Mouse (Mus musculus): ENCODE results near the gene Adra2b. TPM values are rescaled to one million over a fixed set of nuclear protein-coding genes. Genes with fewer than 3 reads are reported as not detected.

Gene Adra2b
- total RNA-seq (2023), result not detected

DNA sequence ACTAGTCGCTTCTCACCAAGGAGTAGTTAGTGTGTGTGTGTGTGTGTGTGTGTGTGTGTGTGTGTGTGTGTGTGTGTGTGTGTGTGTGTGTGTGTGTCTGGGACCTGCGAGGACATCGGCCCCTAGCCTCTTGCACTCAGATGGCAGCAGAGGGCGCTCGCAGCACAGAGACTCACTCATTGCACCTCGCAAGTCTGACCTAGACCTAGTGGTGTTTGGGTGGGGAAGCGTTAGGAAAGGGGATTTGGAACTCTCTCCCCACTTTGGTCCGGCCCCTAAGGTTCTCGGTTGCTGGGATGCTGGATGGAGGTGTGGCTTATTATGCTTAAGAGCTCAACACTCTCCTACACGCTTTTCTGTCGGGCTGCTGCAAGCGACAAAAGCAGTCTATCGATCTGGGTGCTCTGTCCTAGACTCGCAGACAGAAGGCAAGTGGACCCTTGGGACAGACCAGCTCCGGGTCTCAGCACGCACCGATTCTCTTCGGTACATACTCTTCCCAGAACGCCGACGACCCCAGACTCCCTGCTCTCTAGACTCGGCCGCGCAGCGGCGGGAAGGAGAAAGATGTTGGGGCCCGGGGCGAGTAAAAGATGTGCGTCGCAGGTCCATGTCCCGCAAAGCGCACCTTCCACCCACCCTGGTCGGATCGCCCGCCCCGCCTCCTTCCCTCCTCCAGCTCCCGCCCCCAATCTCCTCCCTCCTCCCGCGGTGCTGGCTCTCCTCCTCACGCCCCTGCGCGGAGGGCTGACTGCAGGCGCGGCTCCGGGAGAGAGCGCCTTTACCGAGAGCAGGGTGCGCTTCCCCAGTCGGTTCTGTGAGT, at the start of gene Adra2b:
Gene Adra2b, plus strand, starts transcription at position 750 of the 823 bp plus-strand sequence.

GRCm38 (mm10) chr2:127335767-127336496, 27.1 kb upstream of the Adra2b start, which contains the start of gene Dusp2:
Gene Dusp2 (plus strand): TSS chr2:127336159.

DNA sequence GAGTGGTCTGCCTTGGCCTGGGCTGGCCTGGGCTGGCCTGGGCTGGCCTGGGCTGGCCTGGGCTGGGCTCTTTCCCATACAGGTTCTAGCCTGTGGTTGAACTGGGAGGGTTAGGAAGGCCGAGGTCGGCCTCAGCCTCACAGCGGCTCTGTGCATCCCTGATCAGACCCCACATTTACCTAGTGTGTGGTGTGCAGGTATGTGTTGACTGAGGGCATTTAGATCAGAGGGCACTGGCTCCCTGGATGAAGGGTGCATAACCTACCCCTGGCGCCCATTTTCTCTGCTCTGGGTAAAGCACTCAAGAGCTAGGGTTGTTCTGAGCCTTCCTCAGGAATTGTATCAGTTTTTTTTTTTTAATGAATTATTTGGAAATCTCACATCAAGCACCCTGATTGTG, 24.6 kb upstream of the Adra2b start, which contains the start of gene Astl:
Gene Astl, plus strand, starts transcription at position 224 of the 400 bp plus-strand sequence.

Other genes starting within 250 kb of the Adra2b start
- 1 to 10 TPM; 7.6 to 8.0 TPM for gene Ncaph, start 229.3 kb upstream of the Adra2b start, total RNA-seq (2023)
- 10 to 100 TPM; 18.9 to 24.8 TPM for gene Itpripl1, start 219.8 kb upstream of the Adra2b start, total RNA-seq (2023)
- 1 to 10 TPM; 3.3 TPM for gene 1810024B03Rik, start 154.9 kb upstream of the Adra2b start, total RNA-seq (2023)
- 100 to 1,000 TPM; 166 to 186 TPM for gene Snrnp200, start 154.8 kb upstream of the Adra2b start, total RNA-seq (2023)
- gene Ciao1, start 115.4 kb upstream of the Adra2b start, total RNA-seq (2023), result 10 to 100 TPM; 39.9 to 43.2 TPM
- gene Tmem127, start 115.3 kb upstream of the Adra2b start, total RNA-seq (2023), result 10 to 100 TPM; 54.5 to 58.7 TPM
- gene Stard7, start 93.0 kb upstream of the Adra2b start, total RNA-seq (2023), result 10 to 100 TPM; 66.4 to 69.3 TPM
- 100 to 1,000 TPM; 260 to 275 TPM for gene Dusp2, start 27.0 kb upstream of the Adra2b start, total RNA-seq (2023)
- gene Astl, start 24.6 kb upstream of the Adra2b start, total RNA-seq (2023), result not detected
- under 1 TPM; 0.36 to 0.55 TPM for gene Gpat2, start 62.0 kb downstream of the Adra2b start, total RNA-seq (2023)
- gene Fahd2a, start 81.4 kb downstream of the Adra2b start, total RNA-seq (2023), result 10 to 100 TPM; 17.2 to 18.3 TPM
- gene Kcnip3, start 158.9 kb downstream of the Adra2b start, total RNA-seq (2023), result under 1 TPM; 0.21 to 0.38 TPM
- gene Prom2, start 178.3 kb downstream of the Adra2b start, total RNA-seq (2023), result not detected
- 1 to 10 TPM; 5.9 to 6.1 TPM for gene Zfp661, start 223.9 kb downstream of the Adra2b start, total RNA-seq (2023)
- gene Mrps5, start 224.0 kb downstream of the Adra2b start, total RNA-seq (2023), result 100 to 1,000 TPM; 131 to 135 TPM